Mouse (Mus musculus): Measurements from ENCODE around the gene Rem2.

Rem2 gene

DNA sequence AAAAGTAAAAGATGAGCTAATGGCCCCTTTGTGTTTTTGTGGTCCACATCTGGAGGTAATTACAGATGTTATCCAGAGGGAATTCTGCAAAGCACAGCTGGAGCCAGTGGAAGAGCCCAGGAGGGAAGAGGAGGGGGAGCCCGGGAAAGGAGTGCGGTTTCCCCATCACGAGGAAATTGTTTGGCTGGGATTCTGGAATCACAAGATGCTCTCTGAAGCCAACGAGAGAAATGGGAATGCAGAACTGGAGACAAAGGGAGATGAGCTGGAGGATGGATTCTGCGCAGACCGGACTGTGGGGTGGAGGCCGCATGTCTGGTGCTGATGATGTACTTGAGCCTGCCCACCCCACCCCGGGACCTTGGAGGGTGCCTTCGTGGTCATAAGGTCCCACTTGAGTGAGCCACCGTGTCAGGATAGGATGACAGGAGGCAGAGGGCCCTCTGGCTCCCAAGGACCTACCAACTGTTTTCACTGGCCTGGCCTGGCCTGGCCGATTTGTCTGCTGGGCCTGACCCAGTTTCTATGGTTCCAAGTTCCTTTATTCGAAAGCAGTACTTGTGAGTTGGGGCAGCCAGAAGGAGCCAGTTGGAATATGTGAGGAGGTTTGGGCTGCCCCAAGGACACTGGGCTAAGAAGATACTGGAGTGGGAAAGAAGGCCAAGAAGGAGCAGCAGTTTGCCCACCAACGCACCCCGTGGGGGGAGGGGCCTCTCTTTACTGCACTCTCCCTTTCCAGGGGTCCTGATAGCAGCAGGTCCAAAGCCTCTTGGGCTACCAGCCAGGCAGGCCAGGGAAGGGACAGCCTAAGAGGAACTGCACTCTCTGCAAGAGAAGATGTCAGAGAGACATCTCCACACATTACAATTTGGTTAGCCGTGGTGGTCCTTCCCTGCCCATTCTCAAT lies 31.9 kb upstream of the Rem2 start:
- DNase-seq (ENCODE audit: low spot score): no peak

DNA sequence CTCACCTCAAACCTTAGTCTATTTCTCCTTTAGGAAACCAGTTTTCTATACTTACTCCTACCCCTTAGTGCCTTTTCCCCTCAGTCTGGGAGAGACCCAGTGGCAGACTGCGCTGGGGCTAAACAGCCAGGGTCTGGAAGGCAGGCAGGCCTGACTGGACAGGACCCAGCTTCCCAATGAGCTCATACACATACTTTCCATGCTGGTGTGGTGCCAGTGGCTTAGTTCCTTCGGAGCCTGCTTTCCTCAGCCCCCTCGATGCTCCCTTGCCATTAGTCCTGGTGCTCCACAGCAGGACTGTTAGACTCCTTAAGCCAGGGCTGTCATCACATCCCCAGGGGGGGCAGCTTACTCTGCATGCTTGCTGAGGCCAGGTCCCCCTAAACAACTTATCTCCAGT lies 30.4 kb upstream of the Rem2 start:
- no peak for DNase-seq (ENCODE audit: low spot score)

DNA sequence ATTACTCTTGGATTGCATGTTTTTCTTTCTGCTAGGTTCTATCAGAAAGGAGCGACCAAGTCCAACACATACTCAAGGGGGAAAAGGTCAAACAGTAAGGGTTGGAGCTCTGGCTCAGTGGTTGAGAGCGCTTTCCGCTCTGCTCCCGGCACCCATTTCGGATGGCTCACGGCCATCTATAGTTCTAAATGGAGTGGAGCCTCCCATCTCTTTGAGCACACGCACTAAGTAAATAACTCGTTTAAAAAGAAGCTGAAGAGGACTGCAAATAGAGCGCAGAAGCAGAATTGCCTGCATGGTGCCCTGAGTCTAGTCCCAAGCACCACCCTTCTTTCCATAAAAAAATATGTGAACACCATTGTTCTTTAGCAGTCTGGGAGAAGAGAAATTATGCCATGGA lies 22.3 kb upstream of the Rem2 start:
- no peak for DNase-seq (ENCODE audit: low spot score)

DNA sequence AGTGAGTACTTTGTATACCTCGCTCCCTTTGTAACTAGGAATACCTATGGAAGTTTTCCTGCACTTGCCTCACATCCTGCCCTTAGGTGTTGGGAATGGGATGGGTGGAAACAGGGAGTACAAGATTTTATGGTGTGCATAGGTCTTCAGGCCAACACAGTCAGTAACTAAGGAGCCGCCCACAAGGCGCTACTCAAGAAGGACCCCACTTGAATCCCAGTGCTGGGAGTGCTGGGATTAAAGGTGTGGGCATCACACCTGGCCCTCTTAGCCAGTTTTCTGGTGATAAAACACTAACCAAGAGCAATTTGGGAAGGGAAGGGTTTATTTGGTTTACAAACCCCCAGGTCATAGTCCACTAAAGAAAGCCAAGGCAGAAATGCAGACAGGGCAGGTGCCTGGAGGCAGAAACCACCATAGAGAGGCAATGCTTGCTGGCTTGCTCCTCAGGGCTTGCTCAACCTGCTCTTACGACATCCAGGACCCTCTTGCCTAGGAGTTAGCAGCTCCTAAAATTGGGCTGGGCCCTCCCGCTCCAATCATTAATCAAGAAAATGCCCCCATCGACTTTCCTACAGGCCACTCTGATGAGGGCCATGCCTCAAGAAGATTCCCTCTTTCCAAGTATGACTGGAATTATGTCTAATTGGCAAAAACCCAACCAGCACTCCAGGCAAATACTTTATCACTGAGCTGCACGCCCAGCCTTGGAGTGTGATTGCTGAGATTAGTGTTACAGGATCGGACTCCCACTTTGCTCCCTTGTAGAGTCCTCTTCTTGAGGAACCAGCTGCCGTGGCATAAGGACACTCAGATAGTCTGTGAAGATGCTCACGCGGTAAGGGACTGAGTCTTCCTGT lies 21.0 kb upstream of the Rem2 start:
- peak; percentile 63 for DNase-seq (ENCODE audit: low spot score)

DNA sequence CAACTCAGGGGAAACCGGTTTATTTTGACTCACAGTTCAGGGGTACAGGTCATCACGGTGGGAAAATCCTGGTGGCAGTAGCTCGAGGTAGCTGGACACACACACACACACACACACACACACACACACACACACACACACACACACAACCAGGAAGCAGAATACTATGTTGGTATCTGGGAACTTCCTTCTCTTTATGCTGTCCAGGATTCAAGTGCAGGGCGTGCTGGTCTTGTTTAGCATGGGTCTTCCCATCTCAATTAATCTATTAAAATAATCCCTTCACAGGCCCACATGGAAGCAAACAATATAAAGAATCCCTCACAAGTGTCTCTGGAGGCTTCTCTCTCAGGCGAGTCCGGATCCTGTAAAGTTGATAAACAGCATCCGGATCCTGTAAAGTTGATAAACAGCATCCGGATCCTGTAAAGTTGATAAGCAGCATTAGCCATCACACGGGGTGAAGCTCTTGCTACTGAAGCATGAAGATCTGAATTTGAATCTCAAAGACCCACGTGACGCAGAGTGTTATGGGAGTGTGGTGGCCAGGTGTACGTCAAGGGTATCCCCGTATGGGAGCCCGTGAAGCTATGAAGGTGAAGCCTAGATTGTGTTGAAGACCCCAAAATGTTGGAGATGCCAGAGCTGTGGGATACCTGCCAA lies 17.9 kb upstream of the Rem2 start:
- DNase-seq (ENCODE audit: low spot score): no peak

DNA sequence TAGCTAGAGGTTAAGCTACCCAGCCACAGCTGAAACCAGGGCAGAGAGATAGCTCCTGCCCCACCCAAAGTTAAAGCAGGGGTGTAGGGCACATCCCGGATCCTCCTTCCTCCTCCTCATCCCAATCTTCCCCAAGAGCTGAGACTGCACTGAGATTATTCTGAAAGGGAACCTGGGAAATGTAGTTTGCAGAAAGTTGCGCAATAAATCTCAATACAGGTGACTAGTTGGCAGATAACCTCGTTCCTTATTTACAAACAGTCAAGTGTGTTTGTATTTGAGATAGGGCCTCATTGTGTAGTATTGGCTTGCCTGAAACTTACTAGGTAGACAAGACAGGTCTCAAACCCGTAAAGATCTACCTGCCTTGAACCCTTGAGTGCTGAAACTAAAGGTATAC lies 13.8 kb upstream of the Rem2 start:
- DNase-seq (ENCODE audit: low spot score): no peak

DNA sequence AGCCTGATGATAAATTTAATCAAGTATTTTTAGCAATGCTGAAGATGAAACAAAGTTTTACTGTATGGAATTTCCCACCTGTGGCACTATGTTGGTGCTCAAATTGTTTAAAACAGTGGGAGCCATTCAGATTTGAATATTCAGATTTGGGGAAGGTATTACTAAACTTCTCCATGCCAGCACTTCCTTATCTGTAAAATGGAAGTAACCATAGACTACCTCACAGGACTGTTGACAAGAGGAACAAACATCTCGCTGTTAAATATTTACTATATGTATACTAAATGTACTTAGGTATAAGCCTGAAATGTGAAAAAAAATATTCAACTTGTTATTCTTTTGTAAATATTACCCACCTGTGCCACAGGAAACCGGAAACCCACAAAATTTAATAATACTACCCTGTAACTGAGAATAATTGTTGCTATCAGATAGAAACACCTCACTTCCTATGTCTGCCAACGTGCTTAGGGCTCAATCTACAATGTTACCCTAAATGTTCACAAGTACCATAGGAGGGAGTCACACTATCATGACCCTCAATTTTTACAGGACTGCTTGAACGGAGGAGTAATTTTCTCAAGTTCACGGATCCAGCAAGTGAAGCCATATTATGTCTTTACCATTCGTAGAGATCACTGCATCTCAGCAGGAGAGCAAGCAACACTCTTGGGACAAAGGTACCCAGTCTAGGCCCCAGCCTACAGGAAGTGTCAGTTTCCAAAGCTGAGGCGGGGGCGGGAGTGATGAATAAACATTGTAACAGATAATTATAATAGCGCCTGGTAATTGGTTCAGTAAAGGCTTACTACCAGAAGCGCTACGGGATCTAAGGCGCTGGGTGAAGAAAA lies 12.6 kb upstream of the Rem2 start:
- DNase-seq (ENCODE audit: low spot score): no peak

DNA sequence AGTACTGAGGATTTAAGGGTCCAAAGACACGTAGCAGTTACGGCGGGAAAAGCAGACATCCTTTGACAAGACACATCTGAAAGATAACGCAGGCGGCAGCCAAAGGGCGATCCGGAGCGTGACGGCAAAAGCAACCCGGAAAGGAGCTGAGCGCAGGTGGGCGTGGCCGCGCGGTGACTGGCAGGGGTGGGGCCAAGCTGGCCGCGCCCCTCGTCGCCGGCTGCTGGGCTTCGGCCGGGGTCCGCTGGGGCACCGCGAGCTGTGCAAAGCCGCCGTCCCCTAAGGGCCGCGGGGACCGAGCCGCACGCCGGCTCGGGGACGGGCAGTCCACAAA lies 12.0 kb upstream of the Rem2 start, which contains the start of gene Lrp10:
Lrp10 (plus strand) TSS at position 179 of the 334 bp plus-strand sequence.
- DNase-seq (ENCODE audit: low spot score): peak; percentile 93

DNA sequence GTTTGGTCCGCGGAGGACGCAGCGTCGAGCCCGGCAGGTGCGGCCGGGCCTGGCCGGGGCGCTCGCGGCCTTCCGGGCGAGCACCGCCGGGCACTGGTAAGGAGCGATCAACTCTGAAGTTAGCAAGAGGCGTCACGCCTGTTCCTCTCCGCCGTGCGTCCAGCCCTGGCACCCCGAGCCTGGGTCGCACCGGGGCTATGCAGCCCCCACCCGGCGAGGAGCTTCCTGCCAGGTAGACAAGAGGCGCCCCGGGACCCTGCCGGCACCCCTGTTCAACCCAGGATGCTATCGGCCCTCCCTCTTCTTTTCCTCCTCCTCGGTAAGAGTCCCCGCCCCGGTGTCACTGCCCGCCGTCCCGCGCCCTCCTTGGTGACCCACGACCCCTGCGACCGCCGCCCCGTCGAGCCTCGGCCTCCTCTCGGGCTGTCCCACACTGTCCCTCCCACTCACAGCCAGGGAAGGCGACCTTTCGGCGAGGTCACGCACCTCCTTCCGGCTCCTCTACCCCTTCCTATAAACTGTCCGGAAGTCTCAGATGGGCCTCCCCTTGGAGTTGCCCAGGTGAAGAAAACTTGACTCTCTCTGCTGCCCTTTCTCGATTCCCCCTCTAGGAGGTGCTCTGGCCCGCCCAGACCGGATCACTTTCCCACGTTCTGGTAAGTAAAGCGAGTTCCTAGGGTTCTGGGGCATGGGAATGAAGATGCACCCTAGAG lies 11.5 kb upstream of the Rem2 start:
- DNase-seq (ENCODE audit: low spot score): peak; percentile 82

DNA sequence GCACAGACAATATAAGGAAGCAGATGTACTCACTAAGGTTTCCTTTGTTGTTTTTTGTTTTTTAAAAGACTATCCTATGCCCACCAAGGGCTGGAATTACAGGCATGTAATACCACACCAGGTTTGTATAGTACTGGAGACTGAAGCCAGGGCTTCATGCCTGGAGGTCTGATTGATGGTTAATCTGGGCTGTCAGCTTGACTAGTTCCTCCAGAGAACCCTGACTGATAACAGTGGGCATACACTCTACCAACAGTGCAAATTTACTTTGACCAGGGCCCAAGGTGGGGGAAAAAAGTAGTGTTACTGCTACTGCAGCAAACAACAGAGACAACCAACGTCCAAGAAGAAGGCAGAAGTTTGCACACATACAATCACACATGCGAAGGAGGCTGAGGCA lies 4.4 kb upstream of the Rem2 start:
- DNase-seq (ENCODE audit: low spot score): no peak

DNA sequence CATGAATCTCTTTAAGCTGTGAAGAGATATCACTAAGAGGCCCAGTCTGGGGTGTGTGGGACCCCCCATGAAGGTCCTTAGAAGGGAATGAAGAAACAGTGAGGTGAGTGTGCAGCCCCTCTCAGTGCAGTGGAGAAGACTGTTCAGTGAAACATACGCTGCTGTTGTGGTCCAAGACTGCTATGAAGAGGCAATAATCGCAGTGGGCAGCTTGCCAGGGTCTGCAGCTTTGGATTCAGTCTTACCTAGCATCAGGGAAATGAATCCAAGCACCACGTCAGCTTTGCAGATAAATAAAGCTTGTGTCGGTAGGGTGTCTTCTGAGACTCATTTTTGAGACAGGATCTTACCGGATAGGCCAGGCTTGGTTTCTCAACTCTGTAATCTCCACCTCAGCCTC lies 3.2 kb upstream of the Rem2 start:
- no peak for DNase-seq (ENCODE audit: low spot score)

DNA sequence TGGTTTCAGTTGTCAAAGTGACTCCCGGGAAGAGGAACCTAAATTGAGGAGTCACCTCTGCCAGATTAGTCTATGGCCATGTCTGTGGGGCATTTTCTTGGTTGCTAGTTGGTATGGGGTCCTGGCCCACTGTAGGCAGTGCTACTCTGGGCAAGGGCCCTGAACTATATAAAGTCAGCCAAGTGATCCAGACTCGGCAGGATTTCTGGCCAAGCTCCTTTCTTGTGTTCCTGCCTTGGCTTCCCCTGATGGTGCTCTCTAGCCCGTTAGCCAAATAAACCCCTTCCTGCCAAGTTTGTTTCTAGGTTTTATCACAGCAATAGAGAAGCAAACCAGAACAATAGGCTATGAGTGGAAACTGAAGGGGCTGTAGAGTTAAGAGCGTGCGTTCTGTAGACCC lies 1.2 kb upstream of the Rem2 start:
- no peak for DNase-seq (ENCODE audit: low spot score)

DNA sequence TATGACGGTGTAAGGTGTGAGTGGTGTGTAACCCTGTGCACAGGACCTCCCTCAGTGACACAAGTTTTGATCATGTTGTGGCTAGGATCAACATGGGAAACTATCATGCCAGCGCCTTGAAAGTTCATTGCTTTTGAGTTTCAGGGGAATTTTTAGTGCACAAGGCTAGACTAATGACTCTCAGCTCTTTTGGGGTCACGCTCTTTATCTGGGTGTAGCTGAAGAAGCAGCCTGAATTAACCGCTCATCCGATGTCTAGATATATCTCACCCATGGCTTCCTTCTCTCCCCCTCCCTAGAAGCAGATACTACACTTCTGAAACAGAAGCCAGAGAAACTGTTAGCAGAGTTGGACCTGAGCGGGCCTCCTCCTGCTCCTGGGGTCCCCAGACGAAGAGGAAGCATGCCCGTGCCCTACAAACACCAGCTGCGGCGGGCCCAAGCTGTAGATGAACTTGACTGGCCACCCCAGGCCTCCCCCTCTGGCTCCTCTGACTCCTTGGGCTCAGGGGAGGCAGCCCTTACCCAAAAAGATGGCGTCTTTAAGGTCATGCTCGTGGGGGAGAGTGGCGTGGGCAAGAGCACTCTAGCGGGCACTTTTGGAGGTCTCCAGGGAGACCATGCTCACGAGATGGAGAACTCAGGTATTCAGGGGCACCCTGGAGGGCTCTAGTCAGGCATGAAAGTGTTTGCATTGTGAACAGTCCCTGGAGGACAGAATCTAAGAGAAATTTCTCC lies 1.4 kb downstream of the Rem2 start:
- no peak for DNase-seq (ENCODE audit: low spot score)

DNA sequence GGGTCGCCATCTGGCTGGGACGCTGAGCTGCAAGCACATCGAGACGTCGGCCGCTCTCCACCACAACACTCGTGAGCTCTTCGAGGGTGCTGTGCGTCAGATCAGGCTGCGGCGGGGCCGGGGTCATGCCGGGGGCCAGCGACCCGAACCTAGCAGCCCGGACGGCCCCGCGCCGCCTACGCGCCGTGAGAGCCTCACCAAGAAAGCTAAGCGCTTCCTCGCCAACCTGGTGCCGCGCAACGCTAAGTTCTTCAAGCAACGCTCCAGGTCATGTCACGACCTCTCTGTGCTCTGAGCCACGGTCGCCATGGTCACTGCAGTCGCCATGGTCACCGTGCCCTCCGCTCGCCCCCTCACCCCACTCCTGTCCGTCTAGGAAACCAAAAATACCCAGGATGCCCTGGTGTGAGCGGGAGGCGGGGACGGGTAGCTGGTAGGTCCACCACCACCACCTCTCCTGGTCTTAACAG lies 3.6 kb downstream of the Rem2 start:
- peak; percentile 8 for DNase-seq (ENCODE audit: low spot score)

DNA sequence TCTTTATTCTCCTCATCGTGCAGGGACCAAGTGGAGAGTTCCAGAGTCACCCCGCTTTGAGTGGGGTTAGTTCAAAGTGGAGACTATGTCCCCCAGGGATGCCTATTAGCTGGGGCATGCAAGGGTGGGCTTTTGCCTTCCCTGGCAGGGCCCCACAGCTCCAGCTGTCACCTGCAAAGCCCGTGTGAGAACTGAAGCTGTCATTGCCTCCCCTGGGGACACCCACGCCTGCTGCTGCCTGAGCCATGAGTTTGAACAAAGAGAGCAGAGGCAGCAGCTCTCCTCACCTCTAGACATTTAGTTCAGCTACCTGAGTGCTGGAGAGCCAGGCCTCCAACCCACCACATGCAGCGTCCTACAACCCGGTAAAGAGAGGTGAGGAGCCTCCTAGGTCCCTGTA lies 4.8 kb downstream of the Rem2 start:
- DNase-seq (ENCODE audit: low spot score): no peak

DNA sequence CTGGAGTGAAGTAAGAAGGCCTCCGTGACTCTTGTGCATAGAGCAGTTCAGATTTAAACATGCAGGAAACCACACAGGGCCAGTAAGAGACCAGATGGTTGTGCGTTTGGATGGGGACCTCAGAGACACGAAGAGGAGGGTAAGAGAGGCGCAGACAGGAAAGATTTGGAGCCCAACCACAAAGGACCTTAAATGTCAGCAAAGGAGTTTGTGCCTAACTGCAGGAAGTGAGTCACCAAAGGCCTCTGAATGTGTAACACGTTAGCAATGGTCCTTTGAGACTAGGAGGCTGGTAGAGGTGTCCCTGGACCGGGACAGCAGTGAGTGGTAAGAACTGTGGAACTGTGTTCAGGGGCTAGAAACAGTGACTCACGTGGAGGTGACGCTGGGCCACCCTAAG lies 5.5 kb downstream of the Rem2 start:
- DNase-seq (ENCODE audit: low spot score): no peak

DNA sequence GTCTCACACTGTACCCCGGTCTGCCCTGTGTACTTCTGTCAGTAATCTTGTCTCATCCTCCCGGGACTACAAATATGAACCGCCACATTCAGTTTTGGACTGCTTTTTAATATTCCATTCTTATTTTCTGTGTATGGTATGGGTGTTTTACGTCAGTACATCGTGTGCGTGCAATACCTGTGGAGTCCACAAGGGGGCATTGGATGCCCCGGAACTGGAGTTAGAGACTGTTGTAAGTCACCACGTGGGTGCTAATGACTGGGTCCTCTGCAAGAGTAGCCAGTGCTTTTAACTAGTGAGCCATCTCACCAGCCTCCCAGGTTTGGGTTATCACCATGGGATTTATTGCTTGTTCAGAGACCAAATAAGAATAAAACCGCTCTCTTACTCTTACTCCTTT lies 6.6 kb downstream of the Rem2 start:
- DNase-seq (ENCODE audit: low spot score): no peak

DNA sequence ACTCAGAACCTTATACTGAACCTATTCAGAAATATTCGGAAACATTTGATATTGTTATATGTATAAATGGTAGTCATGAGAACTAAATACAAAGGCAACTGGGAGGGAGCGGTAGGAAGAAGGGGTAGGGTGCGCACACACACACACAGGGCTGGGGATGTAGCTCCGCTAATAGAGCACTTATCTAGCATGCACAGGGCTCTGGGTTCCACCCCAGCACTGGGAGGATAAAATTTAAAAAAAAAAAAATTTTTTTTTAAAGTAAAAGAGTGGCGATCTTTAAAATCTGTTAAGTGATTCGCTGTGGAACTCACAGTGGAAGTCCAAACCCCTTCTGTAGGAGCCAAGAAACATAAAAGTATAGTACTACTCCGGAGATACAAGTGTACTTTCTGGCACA lies 10.0 kb downstream of the Rem2 start:
- no peak for DNase-seq (ENCODE audit: low spot score)

DNA sequence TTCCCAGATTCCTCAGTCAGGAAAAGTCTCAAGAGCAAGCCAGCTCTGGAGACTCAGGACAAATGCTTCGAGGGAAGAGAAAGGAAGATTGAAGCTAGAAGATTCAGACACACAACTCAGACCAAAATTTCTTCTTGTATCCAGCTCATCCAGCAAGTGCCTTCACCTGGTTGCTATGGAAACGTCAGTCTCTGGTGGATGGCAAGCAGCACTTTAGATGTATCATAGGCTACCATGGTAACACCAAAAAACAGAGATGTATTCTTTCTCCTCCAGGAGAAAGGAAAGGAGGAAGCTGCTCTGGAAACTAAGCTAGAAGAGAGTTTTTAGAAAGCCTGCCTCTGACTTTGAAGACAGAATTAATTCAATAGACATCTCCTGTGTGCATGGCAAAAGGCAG lies 11.8 kb downstream of the Rem2 start:
- DNase-seq (ENCODE audit: low spot score): no peak

DNA sequence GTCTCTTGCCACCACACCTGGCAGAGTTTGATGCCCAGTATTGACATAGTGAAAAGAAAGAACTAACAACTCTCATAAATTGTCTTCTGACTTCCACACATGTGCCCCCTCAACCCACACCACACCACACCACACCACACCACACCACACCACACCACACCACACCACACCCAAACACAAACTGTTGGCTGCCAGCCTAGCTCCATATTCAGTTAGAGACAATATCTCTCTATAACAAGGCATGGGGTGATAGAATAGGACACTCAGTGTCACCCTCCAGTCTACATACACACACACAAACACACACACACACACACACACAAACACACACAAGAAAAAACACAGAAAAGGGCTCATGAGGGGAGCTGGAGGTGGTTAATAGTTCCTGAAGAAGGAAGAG lies 12.4 kb downstream of the Rem2 start:
- no peak for DNase-seq (ENCODE audit: low spot score)

Data from yolk sac, embryonic 10.5 days (tissue).